Mouse (Mus musculus) cerebellum, adult 2 months (tissue): Measurements from ENCODE around the gene Rasgef1b. TPM values are rescaled to one million over a fixed set of nuclear protein-coding genes. Genes with fewer than 3 reads are reported as not detected.

Experiments
- DNase-seq, 2 experiments: peaks; one replicate each; pipeline ENCODE4 v3.0.0; 2021
- H3K27ac ChIP-seq: fragments of 200-500 bp; 2 replicates; pipeline ENCODE4 v1.5.1; 2012; ENCODE audit warnings: low read length, control low read depth, inconsistent platforms; ENCODE audit not compliant: insufficient read depth
- H3K27me3 ChIP-seq: fragments of 200-500 bp; 2 replicates; pipeline ENCODE4 v1.6.1; 2012; ENCODE audit warnings: inconsistent platforms, mild to moderate bottlenecking, low read length, moderate library complexity; ENCODE audit not compliant: control insufficient read depth, insufficient read depth
- H3K4me1 ChIP-seq: fragments of 200-500 bp; 2 replicates; pipeline ENCODE4 v1.6.1; 2011; ENCODE audit warnings: low read length; ENCODE audit not compliant: control insufficient read depth, insufficient read depth
- H3K4me3 ChIP-seq: fragments of 200-500 bp; replicated peaks from 2 replicates; pipeline ENCODE3; 2011; ENCODE audit warnings: mild to moderate bottlenecking, low read depth, low read length, control low read depth; ENCODE audit not compliant: insufficient read depth
- CTCF ChIP-seq: fragments of 200-500 bp; IDR thresholded peaks from 2 replicates; pipeline ENCODE4 v1.5.1; 2011; ENCODE audit warnings: low read depth, mild to moderate bottlenecking, control low read depth, low read length, moderate library complexity, borderline replicate concordance; ENCODE audit not compliant: insufficient read depth
- POLR2A ChIP-seq: fragments of 200-500 bp; IDR thresholded peaks from 2 replicates; pipeline ENCODE4 v1.6.1; 2011; ENCODE audit warnings: low read length, control low read depth, borderline replicate concordance; ENCODE audit not compliant: insufficient read depth
- WGBS: fragments of 180-500 bp; shearing (Covaris S2); methylation state at CpG from one replicate; pipeline ENCODE4 v1.1.7; 2018; 5-methylcytosine and 5-hydroxymethylcytosine counted together
- polyA plus RNA-seq: library from polyadenylated mRNA; depleted of rRNA; stranded (reverse); fragments of >200 nt; gene quantifications from 2 replicates; pipeline ENCODE4 v1.2.3, GENCODE M21; 2012

Rasgef1b gene
- polyA plus RNA-seq, 1 experiment, result 19.6 TPM

- Histone ChIP-seq H3K27me3 (no peaks in the 10 kb centered on the region), H3K27ac (no peak overlapping the region), H3K4me3 (no peak overlapping the region), H3K4me1 (peaks cover 2% of the 10 kb centered on the region; the same call in 1 of the 2 replicates)
- TF ChIP-seq POLR2A, result no peak
- TF ChIP-seq CTCF, result no peak
- WGBS, result 57% methylated on average over 5 of the region's 5 CpGs
- DNase-seq, result no peak
Measured at GRCm38 (mm10) chr5:99617271-99617800, 111.5 kb downstream of the Rasgef1b start.

GRCm38 (mm10) chr5:99613321-99614118 is 115.3 kb downstream of the Rasgef1b start:
- Histone ChIP-seq H3K27ac (no peak overlapping the region), H3K4me1 (peaks cover 2% of the 10 kb centered on the region; the same call in 1 of the 2 replicates), H3K27me3 (no peaks in the 10 kb centered on the region), H3K4me3 (peak overlapping the region; percentile 9)
- WGBS, result 18% methylated on average over 24 of the region's 24 CpGs
- peak; percentile 9 to 25 for DNase-seq
- TF ChIP-seq CTCF (no peak), POLR2A (no peak)

- 89% methylated on average over 5 of the region's 5 CpGs for WGBS
- DNase-seq, result no peak
Measured at GRCm38 (mm10) chr5:99607602-99608001, 121.3 kb downstream of the Rasgef1b start.

GRCm38 (mm10) chr5:99606164-99606858 is 122.6 kb downstream of the Rasgef1b start:
- Histone ChIP-seq H3K27me3 (no peaks in the 10 kb centered on the region; the same call in 1 of the 2 replicates), H3K4me1 (no peaks in the 10 kb centered on the region), H3K4me3 (no peak overlapping the region), H3K27ac (no peak overlapping the region)
- DNase-seq, result no peak
- WGBS, result 78% methylated on average over 15 of the region's 15 CpGs
- TF ChIP-seq POLR2A (no peak), CTCF (no peak)

More at GRCm38 (mm10) chr5:99607602-99608001, 121.3 kb downstream of the Rasgef1b start:
- H3K4me1 ChIP-seq, result no peaks in the 10 kb centered on the region
- TF ChIP-seq CTCF, result no peak
- TF ChIP-seq POLR2A, result no peak
- H3K4me3 ChIP-seq, result no peak overlapping the region
- H3K27ac ChIP-seq, result no peak overlapping the region
- no peaks in the 10 kb centered on the region; the same call in 1 of the 2 replicates for H3K27me3 ChIP-seq

GRCm38 (mm10) chr5:99602244-99603023 is 126.4 kb downstream of the Rasgef1b start:
- 94% methylated on average over 10 of the region's 10 CpGs for WGBS
- H3K4me3 ChIP-seq, result no peak overlapping the region
- H3K4me1 ChIP-seq, result no peaks in the 10 kb centered on the region; the same call in 1 of the 2 replicates
- no peak for DNase-seq
- no peak for TF ChIP-seq CTCF
- no peak for TF ChIP-seq POLR2A
- no peak overlapping the region for H3K27ac ChIP-seq
- H3K27me3 ChIP-seq, result no peaks in the 10 kb centered on the region; the same call in 1 of the 2 replicates

- Histone ChIP-seq H3K4me1 (peaks cover 3% of the 10 kb centered on the region; the same call in 1 of the 2 replicates), H3K4me3 (no peak overlapping the region), H3K27ac (no peak overlapping the region), H3K27me3 (no peaks in the 10 kb centered on the region; the same call in 1 of the 2 replicates)
- WGBS, result 92% methylated on average over 11 of the region's 11 CpGs
- no peak for DNase-seq
- no peak for TF ChIP-seq POLR2A
- TF ChIP-seq CTCF, result no peak
Measured at GRCm38 (mm10) chr5:99599376-99599775, 129.5 kb downstream of the Rasgef1b start.

GRCm38 (mm10) chr5:99598470-99599110 is 130.3 kb downstream of the Rasgef1b start:
- no peak overlapping the region for H3K4me3 ChIP-seq
- TF ChIP-seq POLR2A (no peak), CTCF (no peak)
- H3K4me1 ChIP-seq, result peaks cover 3% of the 10 kb centered on the region; the same call in 1 of the 2 replicates
- no peak for DNase-seq
- H3K27ac ChIP-seq, result no peak overlapping the region
- H3K27me3 ChIP-seq, result no peaks in the 10 kb centered on the region; the same call in 1 of the 2 replicates
- 85% methylated on average over 10 of the region's 10 CpGs for WGBS
